Mouse (Mus musculus) Patski (cell line): ENCODE measurements around the gene Car11. TPM values are rescaled to one million over a fixed set of nuclear protein-coding genes. Genes with fewer than 3 reads are reported as not detected.

Experiments used
- ATAC-seq: fragments of 100-300 bp; one replicate; pipeline ENCODE4 v1.8.0; 2021
- CTCF ChIA-PET: fragments of 350-600 bp; sonication (Branson Sonifier 250); formaldehyde crosslinking; loops from one replicate; lab custom pipeline; 2022; ENCODE audit warnings: inconsistent platforms; lab: Charles Lee
- POLR2A ChIA-PET: fragments of 350-600 bp; sonication (Branson Sonifier 250); formaldehyde crosslinking; loops from one replicate; lab custom pipeline; 2022; ENCODE audit warnings: antibody characterized with exemption, inconsistent platforms; lab: Charles Lee
- DNase-seq: peaks from one replicate; pipeline ENCODE4 v3.0.0-alpha.2; 2011; ENCODE audit warnings: low read depth, low spot score
- H3K27me3 ChIP-seq: fragments of 371-371 bp; one replicate; pipeline ENCODE4 v1.5.1; 2021
- CTCF ChIP-seq: fragments of 100-300 bp; IDR thresholded peaks from one replicate; pipeline ENCODE4 v1.5.1; 2021
- in situ Hi-C: fragments of 300-500 bp; cut with MboI; formaldehyde crosslinking; loops from 3 replicates; pipeline ENCODE4 v1.11.1; 2018; ENCODE audit warnings: low pct_unique_long_range_greater_than_20kb, mixed read lengths
- polyA plus RNA-seq: library from polyadenylated mRNA; unstranded; gene quantifications from one replicate; pipeline ENCODE4 v1.2.3, GENCODE M21; 2021

Car11 gene
- polyA plus RNA-seq, 1 experiment from 2014 or later = 43.7 TPM

DNA sequence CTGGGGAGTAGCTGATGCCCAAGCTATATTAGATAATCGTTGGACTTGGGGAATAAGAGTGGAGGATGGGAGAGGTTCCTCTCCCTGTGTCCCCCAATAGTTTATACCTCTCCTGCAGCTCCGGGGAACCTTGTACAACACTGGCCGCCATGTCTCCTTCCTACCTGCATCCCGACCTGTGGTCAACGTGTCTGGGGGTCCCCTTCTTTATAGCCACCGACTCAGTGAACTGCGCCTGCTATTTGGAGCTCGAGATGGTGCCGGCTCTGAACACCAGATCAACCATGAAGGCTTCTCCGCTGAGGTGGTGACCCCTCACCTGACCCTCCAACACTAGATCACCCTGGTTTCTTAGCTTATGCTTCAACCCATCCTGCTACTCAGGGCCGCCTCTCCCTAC, 2.7 kb downstream of the Car11 start:
- no peak for DNase-seq

DNA sequence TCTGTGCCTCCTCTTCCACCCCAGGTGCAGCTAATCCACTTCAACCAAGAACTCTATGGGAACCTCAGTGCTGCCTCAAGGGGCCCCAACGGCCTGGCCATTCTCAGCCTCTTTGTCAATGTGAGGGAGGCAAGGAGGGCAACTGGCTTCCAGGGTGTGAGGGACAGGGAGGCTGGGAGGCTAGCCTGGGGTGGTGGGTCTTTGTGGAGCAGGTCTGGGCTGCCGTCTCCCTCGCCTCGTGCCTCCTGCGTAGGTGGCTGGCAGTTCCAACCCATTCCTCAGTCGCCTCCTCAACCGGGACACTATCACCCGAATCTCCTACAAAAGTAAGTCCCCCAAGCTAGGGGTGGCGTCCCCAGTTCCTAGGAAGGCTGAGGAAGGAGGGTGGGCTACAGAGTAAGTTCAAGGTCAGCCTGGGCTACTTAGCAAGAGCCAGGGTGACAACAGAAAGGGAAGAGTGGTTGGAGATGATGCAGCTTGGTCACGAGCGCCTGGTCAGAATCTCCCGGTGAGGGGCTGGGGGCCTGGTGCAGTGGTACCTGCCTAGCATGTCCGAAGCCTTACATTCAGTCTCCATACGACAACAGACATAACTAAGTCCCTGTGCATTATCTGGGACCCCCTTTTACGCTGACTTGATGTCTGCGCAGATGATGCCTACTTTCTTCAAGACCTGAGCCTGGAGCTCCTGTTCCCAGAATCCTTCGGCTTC, 3.3 kb downstream of the Car11 start:
- in situ Hi-C loops = loop anchor here (25.0 kb wide), 1 partner anchor 841 kb away; the partner anchor contains the start of genes Pnkp and Ptov1
- ATAC-seq = no peak
- ChIA-PET CTCF (interaction anchor here (1.0 to 4.9 kb wide), 2 partner anchors 20 to 122 kb away, joined by 4 to 31 read pairs; partner anchors contain the start of gene Ntn5), POLR2A (interaction anchor here (1.4 to 3.3 kb wide), 2 partner anchors 15 to 19 kb away, joined by 3 to 17 read pairs; partner anchors contain the start of genes Ntn5 and Sphk2)
- no peaks in the 10 kb centered on the region for H3K27me3 ChIP-seq
- no peak for TF ChIP-seq CTCF
- DNase-seq = no peak

More for the DNA sequence above, 2.7 kb downstream of the Car11 start:
- in situ Hi-C loops = loop anchor here (25.0 kb wide), 1 partner anchor 840 kb away; the partner anchor contains the start of genes Pnkp and Ptov1
- ATAC-seq = no peak
- POLR2A ChIA-PET = no interaction called here
- CTCF ChIA-PET = interaction anchor here (1.0 to 4.9 kb wide), 2 partner anchors 19 to 122 kb away, joined by 4 to 31 read pairs; partner anchors contain the start of gene Ntn5
- no peaks in the 10 kb centered on the region for H3K27me3 ChIP-seq
- TF ChIP-seq CTCF = no peak

DNA sequence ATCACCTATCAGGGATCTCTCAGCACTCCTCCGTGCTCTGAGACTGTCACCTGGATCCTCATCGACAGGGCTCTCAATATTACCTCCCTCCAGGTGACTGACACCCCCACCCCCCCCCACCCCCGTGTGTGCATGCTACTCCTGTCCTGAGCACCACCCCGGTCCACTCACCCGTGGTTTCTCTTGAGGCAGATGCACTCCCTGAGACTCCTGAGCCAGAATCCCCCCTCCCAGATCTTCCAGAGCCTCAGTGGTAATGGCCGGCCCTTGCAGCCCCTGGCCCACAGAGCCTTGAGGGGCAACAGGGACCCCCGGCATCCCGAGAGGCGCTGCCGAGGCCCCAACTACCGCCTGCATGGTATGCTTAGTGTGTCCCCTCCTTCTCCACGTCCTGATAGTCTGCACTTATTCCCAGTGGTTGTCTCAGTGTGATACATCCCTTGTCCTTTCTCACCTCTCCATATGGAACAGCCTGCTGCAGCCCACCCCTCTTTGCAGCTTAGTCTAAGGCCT, 3.9 kb downstream of the Car11 start:
- ChIA-PET POLR2A (interaction anchor here (1.4 to 3.3 kb wide), 2 partner anchors 15 to 20 kb away, joined by 3 to 17 read pairs; partner anchors contain the start of genes Ntn5 and Sphk2), CTCF (interaction anchor here (4.9 kb wide), 1 partner anchor 21 kb away, joined by 31 read pairs; the partner anchor contains the start of gene Ntn5)
- in situ Hi-C loops = loop anchor here (25.0 kb wide), 1 partner anchor 841 kb away; the partner anchor contains the start of genes Pnkp and Ptov1
- DNase-seq (no peak), ATAC-seq (no peak)
- TF ChIP-seq CTCF = no peak
- H3K27me3 ChIP-seq = no peaks in the 10 kb centered on the region

DNA sequence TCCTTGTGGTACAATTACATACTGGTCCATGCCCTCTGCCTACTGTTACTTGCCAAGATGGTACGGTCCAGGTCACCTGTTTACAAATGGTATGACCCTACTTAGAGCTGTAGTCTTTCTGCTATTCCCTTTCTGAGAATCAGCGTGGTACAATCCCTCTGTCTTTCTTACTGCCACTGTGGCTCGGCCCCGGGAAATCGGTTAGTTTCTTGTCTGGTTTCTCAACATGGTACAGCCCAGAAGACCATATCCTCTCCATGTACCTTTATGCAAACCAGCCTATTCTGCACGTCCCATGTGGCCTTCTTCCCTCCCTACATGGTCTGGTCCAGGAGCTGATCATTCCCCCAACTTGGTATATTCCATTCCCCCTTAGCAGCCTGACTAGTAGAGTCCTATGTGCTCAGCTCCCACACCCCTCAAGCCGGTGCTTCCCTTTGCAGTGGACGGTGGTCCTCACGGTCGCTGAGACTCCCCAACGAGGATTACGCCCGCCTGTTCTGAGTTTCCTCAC, 4.5 kb downstream of the Car11 start:
- in situ Hi-C loops = loop anchor here (25.0 kb wide), 1 partner anchor 842 kb away; the partner anchor contains the start of genes Pnkp and Ptov1
- ChIA-PET POLR2A (interaction anchor here (1.4 to 3.3 kb wide), 2 partner anchors 14 to 20 kb away, joined by 3 to 17 read pairs; partner anchors contain the start of genes Ntn5 and Sphk2), CTCF (interaction anchor here (1.8 to 4.9 kb wide), 2 partner anchors 14 to 21 kb away, joined by 6 to 31 read pairs; partner anchors contain the start of genes Ntn5 and Sphk2)
- ATAC-seq = peak; percentile 4
- H3K27me3 ChIP-seq = no peaks in the 10 kb centered on the region
- DNase-seq = no peak
- no peak for TF ChIP-seq CTCF

DNA sequence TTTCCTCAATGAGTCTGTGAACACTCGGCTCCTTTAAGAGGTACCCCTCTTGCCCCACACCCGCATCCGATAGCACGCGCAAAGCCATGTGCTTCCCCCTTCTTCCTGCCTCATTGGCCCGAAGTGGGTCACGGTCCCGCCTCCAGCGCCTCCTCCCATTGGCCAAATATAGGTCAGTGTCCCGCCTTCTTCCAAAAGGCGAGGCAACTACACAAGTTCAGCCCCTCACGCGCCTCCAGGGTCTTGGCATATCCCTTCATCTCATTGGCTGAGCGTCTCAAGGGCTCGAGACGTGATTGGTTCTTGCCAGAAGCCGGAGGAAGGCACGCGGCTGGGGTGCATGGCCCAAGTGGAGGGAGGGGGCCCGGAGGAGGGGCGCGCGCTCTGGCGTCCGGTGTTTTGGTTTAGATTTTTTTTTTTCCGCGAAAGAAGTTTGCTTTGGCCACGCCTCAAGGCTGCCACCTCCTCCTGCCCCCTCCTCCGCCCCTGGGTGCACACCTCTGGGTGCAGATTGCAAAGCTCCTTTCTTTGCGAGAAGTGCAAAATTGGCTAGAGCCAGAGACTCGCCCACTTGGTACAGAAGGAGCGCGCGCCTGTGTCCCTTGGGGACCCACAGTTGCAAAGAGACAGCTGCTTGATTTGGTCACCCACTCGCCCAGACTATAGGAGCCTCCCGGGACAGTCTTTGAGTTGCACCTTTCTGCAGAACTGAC, 5.2 kb downstream of the Car11 start, which contains the start of gene Dbp:
TSS of gene Dbp (plus strand) at position 359 of the 713 bp plus-strand sequence.
- no peaks in the 10 kb centered on the region for H3K27me3 ChIP-seq
- ChIA-PET POLR2A (interaction anchor here (0.6 to 3.3 kb wide), 3 partner anchors 13 to 197 kb away, joined by 3 to 17 read pairs (median 3); partner anchors contain the start of genes Ntn5 and Sphk2), CTCF (interaction anchor here (1.4 to 4.9 kb wide), 3 partner anchors 13 to 22 kb away, joined by 6 to 31 read pairs (median 9); partner anchors contain the start of genes Ntn5 and Sphk2)
- in situ Hi-C loops = loop anchor here (25.0 kb wide), 1 partner anchor 843 kb away; the partner anchor contains the start of genes Pnkp and Ptov1
- peak; percentile 76 for ATAC-seq
- peak; percentile 97 for DNase-seq
- TF ChIP-seq CTCF = no peak

DNA sequence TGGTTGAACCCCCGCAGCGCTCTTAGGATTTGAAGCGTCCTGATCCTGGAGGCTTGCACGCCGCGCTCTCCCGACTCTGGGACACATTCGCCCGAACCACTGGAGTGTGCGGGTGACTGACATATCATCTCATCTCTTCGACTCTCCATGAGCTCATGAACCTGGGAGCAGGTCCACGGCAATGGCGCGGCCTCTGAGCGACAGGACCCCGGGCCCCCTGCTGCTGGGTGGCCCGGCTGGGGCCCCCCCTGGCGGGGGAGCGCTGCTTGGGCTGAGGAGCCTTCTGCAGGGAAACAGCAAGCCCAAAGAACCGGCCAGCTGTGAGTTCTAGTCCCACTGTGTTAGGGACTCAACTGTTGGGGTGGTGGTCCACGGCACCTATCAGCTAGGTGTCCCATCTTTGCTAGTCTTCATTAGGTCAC, 5.8 kb downstream of the Car11 start:
- ChIA-PET CTCF (interaction anchor here (1.4 to 1.8 kb wide), 2 partner anchors 12 to 23 kb away, joined by 6 to 9 read pairs; partner anchors contain the start of genes Ntn5 and Sphk2), POLR2A (interaction anchor here (0.6 to 3.3 kb wide), 2 partner anchors 22 to 198 kb away, joined by 3 to 17 read pairs; partner anchors contain the start of gene Ntn5)
- no peak for ATAC-seq
- H3K27me3 ChIP-seq = no peaks in the 10 kb centered on the region
- TF ChIP-seq CTCF = no peak
- no peak for DNase-seq
- in situ Hi-C loops = loop anchor here (25.0 kb wide), 1 partner anchor 843 kb away; the partner anchor contains the start of genes Pnkp and Ptov1

DNA sequence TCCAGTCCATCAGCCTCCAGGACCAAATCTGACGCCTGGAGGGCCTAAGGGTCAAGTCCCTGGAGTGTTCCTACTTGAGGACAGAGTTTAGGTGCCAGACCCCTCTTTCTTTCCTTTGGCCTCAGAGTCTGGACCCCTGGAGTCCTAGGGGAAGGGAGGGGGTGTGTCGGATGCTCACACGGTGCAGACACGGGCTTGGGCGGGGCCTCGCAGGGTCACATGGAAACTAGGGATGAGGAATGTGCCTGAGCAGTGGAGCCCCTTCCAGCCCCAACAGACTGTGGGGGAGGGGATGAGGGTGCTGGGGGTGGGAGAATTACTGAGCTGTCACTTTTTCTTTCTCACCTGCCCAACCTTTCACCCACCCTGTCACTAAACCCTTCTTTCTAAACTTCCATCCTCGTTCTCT, 6.2 kb downstream of the Car11 start:
- no peaks in the 10 kb centered on the region for H3K27me3 ChIP-seq
- in situ Hi-C loops = loop anchor here (25.0 kb wide), 1 partner anchor 844 kb away; the partner anchor contains the start of genes Pnkp and Ptov1
- ATAC-seq (peak; percentile 11), DNase-seq (no peak)
- ChIA-PET POLR2A (interaction anchor here (3.3 kb wide), 1 partner anchor 22 kb away, joined by 17 read pairs; the partner anchor contains the start of gene Ntn5), CTCF (interaction anchor here (1.4 to 1.8 kb wide), 2 partner anchors 12 to 23 kb away, joined by 6 to 9 read pairs; partner anchors contain the start of genes Ntn5 and Sphk2)
- TF ChIP-seq CTCF = no peak

DNA sequence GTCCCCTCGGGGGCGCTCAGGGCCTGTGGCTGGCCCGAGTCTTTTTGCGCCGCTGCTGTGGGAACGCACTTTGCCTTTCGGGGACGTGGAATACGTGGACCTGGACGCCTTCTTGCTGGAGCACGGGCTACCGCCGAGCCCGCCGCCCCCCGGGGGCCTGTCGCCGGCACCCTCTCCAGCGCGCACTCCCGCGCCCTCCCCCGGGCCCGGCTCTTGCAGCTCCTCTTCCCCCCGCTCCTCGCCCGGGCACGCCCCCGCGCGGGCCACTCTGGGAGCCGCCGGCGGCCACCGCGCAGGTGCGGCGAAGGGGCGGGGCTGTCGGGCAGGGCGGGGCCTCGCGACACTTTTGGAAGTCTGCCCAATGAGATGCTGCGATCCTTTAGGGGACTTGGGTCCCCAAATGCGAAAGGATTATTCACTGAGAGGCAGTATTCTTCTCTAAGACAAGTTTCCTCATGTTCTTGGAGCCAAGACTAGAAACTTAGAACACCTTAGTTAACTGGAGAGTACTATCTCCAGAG, 7.1 kb downstream of the Car11 start:
- H3K27me3 ChIP-seq = no peaks in the 10 kb centered on the region
- TF ChIP-seq CTCF = no peak
- DNase-seq (no peak), ATAC-seq (no peak)
- CTCF ChIA-PET = interaction anchor here (2.2 kb wide), 1 partner anchor 24 kb away, joined by 9 read pairs; the partner anchor contains the start of gene Ntn5
- POLR2A ChIA-PET = interaction anchor here (1.0 to 3.6 kb wide), 2 partner anchors 11 to 12 kb away, joined by 3 to 28 read pairs; partner anchors contain the start of gene Sphk2
- in situ Hi-C loops = loop anchor here (25.0 kb wide), 1 partner anchor 844 kb away; the partner anchor contains the start of genes Pnkp and Ptov1
